Mouse (Mus musculus) MEL (cell line): ENCODE measurements around the gene Rab22a. TPM values are rescaled to one million over a fixed set of nuclear protein-coding genes. Genes with fewer than 3 reads are reported as not detected.

Experiments
- DNase-seq: peaks from one replicate; pipeline ENCODE4 v3.0.0; 2011; ENCODE audit warnings: low read depth, low spot score
- H3K27ac ChIP-seq: 2 replicates; pipeline ENCODE4 v1.5.1; 2012; ENCODE audit warnings: low read depth, mild to moderate bottlenecking, control low read depth, low read length, moderate library complexity; ENCODE audit not compliant: control insufficient read depth
- H3K27me3 ChIP-seq, 2 experiments: fragments of 150-350 bp in 1 of 2; sonication (generic) in 1 of 2; 2 replicates each; pipeline ENCODE4 v1.6.1; 2012; ENCODE audit warnings: low read length in 2 of 2, mild to moderate bottlenecking in 2 of 2, improper control_type of control experiment in 1 of 2, moderate library complexity in 1 of 2; ENCODE audit not compliant: insufficient read depth in 2 of 2, control insufficient read depth in 1 of 2
- H3K36me3 ChIP-seq, 2 experiments: 2 replicates each; pipeline ENCODE4 v1.6.1; 2012 to 2014; ENCODE audit warnings: low read length in 2 of 2, improper control_type of control experiment in 1 of 2, inconsistent platforms in 1 of 2, mild to moderate bottlenecking in 1 of 2; ENCODE audit not compliant: insufficient read depth in 2 of 2, control insufficient read depth in 1 of 2
- H3K4me1 ChIP-seq, 2 experiments: fragments of 150-350 bp in 1 of 2; sonication (generic) in 1 of 2; 2 replicates each; pipeline ENCODE4 v1.6.1; 2012; ENCODE audit warnings: low read length in 2 of 2, improper control_type of control experiment in 1 of 2, mild to moderate bottlenecking in 1 of 2; ENCODE audit not compliant: insufficient read depth in 2 of 2, control insufficient read depth in 1 of 2
- H3K4me3 ChIP-seq, 2 experiments: fragments of 150-350 bp in 1 of 2; sonication (generic) in 1 of 2; 2 replicates each; pipeline ENCODE4 v1.5.1; 2012; ENCODE audit warnings: low read depth in 2 of 2, low read length in 2 of 2, mild to moderate bottlenecking in 2 of 2, moderate library complexity in 2 of 2, control low read depth in 1 of 2, improper control_type of control experiment in 1 of 2; ENCODE audit not compliant: control insufficient read depth in 1 of 2, insufficient read depth in 1 of 2
- H3K79me2 ChIP-seq: 2 replicates; pipeline ENCODE4 v1.6.1; 2012; ENCODE audit warnings: mild to moderate bottlenecking, low read length, moderate library complexity; ENCODE audit not compliant: control insufficient read depth, poor library complexity, insufficient read depth
- H3K9ac ChIP-seq: 2 replicates; pipeline ENCODE4 v1.6.1; 2012; ENCODE audit warnings: low read depth, mild to moderate bottlenecking, control low read depth, low read length, moderate library complexity; ENCODE audit not compliant: control insufficient read depth, poor library complexity, severe bottlenecking
- H3K9me3 ChIP-seq: fragments of 150-350 bp; sonication (generic); replicated peaks from 2 replicates; pipeline ENCODE4 v1.6.1; 2012; ENCODE audit warnings: mild to moderate bottlenecking, low read length, improper control_type of control experiment, moderate library complexity; ENCODE audit not compliant: insufficient read depth
- BHLHE40 ChIP-seq: IDR thresholded peaks from 2 replicates; pipeline ENCODE4 v1.6.1; 2012; ENCODE audit warnings: low read depth, mild to moderate bottlenecking, inconsistent platforms, low read length, improper control_type of control experiment, borderline replicate concordance
- E2F4 ChIP-seq: IDR thresholded peaks from 2 replicates; pipeline ENCODE4 v1.6.1; 2011; ENCODE audit warnings: low read depth, low read length, improper control_type of control experiment, borderline replicate concordance
- ETS1 ChIP-seq: IDR thresholded peaks from 2 replicates; pipeline ENCODE4 v1.6.1; 2012; ENCODE audit warnings: low read depth, mild to moderate bottlenecking, inconsistent platforms, low read length, improper control_type of control experiment, moderate library complexity
- GABPA ChIP-seq: IDR thresholded peaks from 2 replicates; pipeline ENCODE4 v1.6.1; 2012; ENCODE audit warnings: low read depth, mild to moderate bottlenecking, inconsistent platforms, low read length, improper control_type of control experiment, moderate library complexity
- MAFK ChIP-seq: IDR thresholded peaks from 2 replicates; pipeline ENCODE4 v1.6.1; 2011; ENCODE audit warnings: low read depth, mild to moderate bottlenecking, low read length, improper control_type of control experiment, borderline replicate concordance
- MAX ChIP-seq: IDR thresholded peaks from 2 replicates; pipeline ENCODE4 v1.6.1; 2011; ENCODE audit warnings: low read length, improper control_type of control experiment
- MAZ ChIP-seq: IDR thresholded peaks from 2 replicates; pipeline ENCODE4 v1.6.1; 2012; ENCODE audit warnings: low read depth, mild to moderate bottlenecking, inconsistent platforms, low read length, improper control_type of control experiment
- MEF2A ChIP-seq: IDR thresholded peaks from 2 replicates; pipeline ENCODE4 v1.6.1; 2014; ENCODE audit warnings: low read depth, mild to moderate bottlenecking, inconsistent platforms, low read length, improper control_type of control experiment; ENCODE audit not compliant: poor library complexity, insufficient replicate concordance, severe bottlenecking; ENCODE audit errors: extremely low read depth
- MXI1 ChIP-seq: IDR thresholded peaks from 2 replicates; pipeline ENCODE4 v1.6.1; 2011; ENCODE audit warnings: mild to moderate bottlenecking, low read depth, low read length, improper control_type of control experiment
- MYB ChIP-seq: IDR thresholded peaks from 2 replicates; pipeline ENCODE4 v1.6.1; 2011; ENCODE audit warnings: mild to moderate bottlenecking, low read depth, low read length, improper control_type of control experiment
- MYC ChIP-seq: IDR thresholded peaks from 2 replicates; pipeline ENCODE4 v1.6.1; 2011; ENCODE audit warnings: low read depth, mild to moderate bottlenecking, low read length, improper control_type of control experiment, moderate library complexity
- NELFE ChIP-seq: IDR thresholded peaks from 2 replicates; pipeline ENCODE4 v1.6.1; 2011; ENCODE audit warnings: low read depth, low read length, improper control_type of control experiment
- NRF1 ChIP-seq: IDR thresholded peaks from 2 replicates; pipeline ENCODE4 v1.6.1; 2014; ENCODE audit warnings: low read depth, mild to moderate bottlenecking, inconsistent platforms, low read length, improper control_type of control experiment, moderate library complexity; ENCODE audit not compliant: poor library complexity, insufficient read depth, severe bottlenecking
- POLR2AphosphoS2 ChIP-seq: IDR thresholded peaks from 2 replicates; pipeline ENCODE4 v1.6.1; 2011; ENCODE audit warnings: low read length, improper control_type of control experiment
- POLR2AphosphoS5 ChIP-seq: IDR thresholded peaks from 2 replicates; pipeline ENCODE4 v1.6.1; 2012; ENCODE audit warnings: low read depth, borderline replicate concordance, mild to moderate bottlenecking, inconsistent platforms, low read length, moderate library complexity, mixed read lengths
- RCOR1 ChIP-seq: IDR thresholded peaks from 2 replicates; pipeline ENCODE4 v1.6.1; 2012; ENCODE audit warnings: low read depth, mild to moderate bottlenecking, inconsistent platforms, low read length, improper control_type of control experiment
- SIN3A ChIP-seq: IDR thresholded peaks from 2 replicates; pipeline ENCODE4 v1.6.1; 2012; ENCODE audit warnings: low read length, improper control_type of control experiment, inconsistent platforms
- USF1 ChIP-seq: IDR thresholded peaks from 2 replicates; pipeline ENCODE4 v1.6.1; 2014; ENCODE audit warnings: low read depth, mild to moderate bottlenecking, inconsistent platforms, low read length, improper control_type of control experiment, moderate library complexity
- USF2 ChIP-seq, 2 experiments: IDR thresholded peaks; 2 replicates each; pipeline ENCODE4 v1.6.1; 2011 to 2012; ENCODE audit warnings: improper control_type of control experiment in 2 of 2, low read length in 2 of 2, borderline replicate concordance in 1 of 2, inconsistent platforms in 1 of 2, low read depth in 1 of 2, mild to moderate bottlenecking in 1 of 2; ENCODE audit not compliant: insufficient read depth in 1 of 2
- ZC3H11A ChIP-seq: IDR thresholded peaks from 2 replicates; pipeline ENCODE4 v1.6.1; 2012; ENCODE audit warnings: low read depth, mild to moderate bottlenecking, inconsistent platforms, low read length, improper control_type of control experiment
- ZKSCAN1 ChIP-seq: IDR thresholded peaks from 2 replicates; pipeline ENCODE4 v1.6.1; 2012; ENCODE audit warnings: low read depth, mild to moderate bottlenecking, inconsistent platforms, low read length, improper control_type of control experiment, moderate library complexity
- ZNF384 ChIP-seq: IDR thresholded peaks from 2 replicates; pipeline ENCODE4 v1.6.1; 2012; ENCODE audit warnings: low read depth, mild to moderate bottlenecking, inconsistent platforms, low read length, improper control_type of control experiment
- polyA plus RNA-seq, 2 experiments: library from polyadenylated mRNA; stranded (reverse) in 1 of 2; unstranded in 1 of 2; fragments of >175 nt in 1 of 2; fragments of >200 nt in 1 of 2; gene quantifications; 2 replicates each; pipeline versions ENCODE4 v1.2.1 to v1.2.4; 2012; ENCODE audit warnings: low replicate concordance in 2 of 2, low read depth in 1 of 2; ENCODE audit not compliant: insufficient read length in 2 of 2, insufficient read depth in 1 of 2, missing spikeins in 1 of 2
- total RNA-seq: library from RNA; depleted of rRNA; stranded (reverse); fragments of 300-350 nt; gene quantifications from 2 replicates; pipeline ENCODE4 v1.2.3, GENCODE M21; 2012

The Rab22a gene
- total and polyA plus RNA-seq, 3 experiments, result 8.9 to 15.8 TPM; not detected in 1

GRCm38 (mm10) chr2:173687363-173687762 lies 27.8 kb downstream of the Rab22a start:
- Histone ChIP-seq H3K4me1 (no peaks in the 10 kb centered on the region), H3K27ac (no peak overlapping the region), H3K4me3 (no peak overlapping the region), H3K9me3 (no peaks in the 10 kb centered on the region), H3K9ac (no peak overlapping the region), H3K27me3 (no peaks in the 10 kb centered on the region), H3K79me2 (0 out of 2 replicates have a peak, but pooled peaks cover 1% of the 10 kb centered on the region), H3K36me3 (peaks cover 0 to 10% of the 10 kb centered on the region in 2 experiments; a peak in 2 of 4 replicates)
- TF ChIP-seq POLR2AphosphoS2 (no peak), MXI1 (no peak), BHLHE40 (no peak), ZKSCAN1 (no peak), USF1 (no peak), GABPA (no peak), MYB (no peak), ETS1 (no peak), NRF1 (no peak), POLR2AphosphoS5 (no peak), ZC3H11A (no peak), RCOR1 (no peak), NELFE (no peak), ZNF384 (no peak), SIN3A (no peak), MAFK (no peak)
- no peak for DNase-seq

GRCm38 (mm10) chr2:173689835-173690234 lies 30.3 kb downstream of the Rab22a start:
- Histone ChIP-seq H3K27ac (no peak overlapping the region), H3K27me3 (no peaks in the 10 kb centered on the region), H3K4me3 (no peak overlapping the region), H3K4me1 (no peaks in the 10 kb centered on the region), H3K79me2 (no peaks in the 10 kb centered on the region), H3K36me3 (peaks cover 0 to 10% of the 10 kb centered on the region in 2 experiments; a peak in 2 of 4 replicates), H3K9ac (no peak overlapping the region), H3K9me3 (no peaks in the 10 kb centered on the region)
- TF ChIP-seq USF2 (IDR thresholded peaks at IDR 0.05; ENCODE audit: borderline replicate concordance in 1 of 2, insufficient read depth in 1 of 2, low read depth in 1 of 2, low read length in 2 of 2) (no peak), NELFE (no peak), BHLHE40 (no peak), POLR2AphosphoS5 (no peak), ZNF384 (no peak), E2F4 (no peak), MXI1 (no peak), MYC (no peak), USF1 (no peak), MAX (no peak), MEF2A (no peak), MAZ (no peak)
- no peak for DNase-seq
